Mouse (Mus musculus) heart, embryonic 16.5 days (tissue): ENCODE measurements around the gene Psat1. TPM values are rescaled to one million over a fixed set of nuclear protein-coding genes. Genes with fewer than 3 reads are reported as not detected.

ENCODE experiments used
- ATAC-seq: fragments of 200-750 bp; cut with Nextera tagmentation; replicated peaks from 2 replicates; pipeline ENCODE4 v1.8.0; 2017; ENCODE audit warnings: moderate number of reproducible peaks; ENCODE audit not compliant: insufficient read depth, low FRiP score; ENCODE audit errors: extremely low read depth
- H3K27ac ChIP-seq: fragments of 300-500 bp; sonication (generic); 2 replicates; pipeline ENCODE4 v1.5.1; 2014; ENCODE audit warnings: mild to moderate bottlenecking, low read length, control low read depth, moderate library complexity
- H3K27me3 ChIP-seq: fragments of 300-500 bp; sonication (generic); 2 replicates; pipeline ENCODE4 v1.6.1; 2014; ENCODE audit warnings: low read length, mixed read lengths; ENCODE audit not compliant: control insufficient read depth, insufficient read depth
- H3K36me3 ChIP-seq: fragments of 300-500 bp; sonication (generic); 2 replicates; pipeline ENCODE4 v1.6.1; 2014; ENCODE audit not compliant: control insufficient read depth, insufficient read depth
- H3K4me1 ChIP-seq: fragments of 300-500 bp; sonication (generic); 2 replicates; pipeline ENCODE4 v1.6.1; 2014; ENCODE audit warnings: low read length, mixed read lengths; ENCODE audit not compliant: control insufficient read depth, insufficient read depth
- H3K4me2 ChIP-seq: fragments of 300-500 bp; sonication (generic); 2 replicates; pipeline ENCODE4 v1.6.1; 2014; ENCODE audit warnings: low read depth, mild to moderate bottlenecking, control low read depth, low read length
- H3K4me3 ChIP-seq: fragments of 300-500 bp; sonication (generic); 2 replicates; pipeline ENCODE4 v1.5.1; 2014; ENCODE audit warnings: mild to moderate bottlenecking, control low read depth, low read length
- H3K9ac ChIP-seq: fragments of 300-500 bp; sonication (generic); 2 replicates; pipeline ENCODE4 v1.6.1; 2014; ENCODE audit warnings: low read length, control low read depth
- H3K9me3 ChIP-seq: fragments of 300-500 bp; sonication (generic); replicated peaks from 2 replicates; pipeline ENCODE4 v1.6.1; 2016; ENCODE audit warnings: low read length; ENCODE audit not compliant: control insufficient read depth
- WGBS: fragments of 180-500 bp; shearing (Covaris S2); extraction: QIAGEN DNeasy Blood & Tissue Kit; methylation state at CpG from one replicate; pipeline ENCODE4 v1.1.7; 2014; 5-methylcytosine and 5-hydroxymethylcytosine counted together
- polyA plus RNA-seq: library from polyadenylated mRNA; unstranded; fragments of >200 nt; fragmentation: Nextera tagmentation; extraction: Ambion mirVana; gene quantifications from 2 replicates; pipeline ENCODE4 v1.2.1, GENCODE M21; 2015

Psat1 gene
- polyA plus RNA-seq, 1 experiment from 2014 or later: 80.9 TPM

- 63% methylated on average over 11 of the region's 11 CpGs for WGBS
- no peak for ATAC-seq
Measured at GRCm38 (mm10) chr19:15942421-15943116, 4.6 kb downstream of the Psat1 start.

GRCm38 (mm10) chr19:15941399-15941798 is 5.7 kb downstream of the Psat1 start:
- Histone ChIP-seq H3K9me3 (no peaks in the 10 kb centered on the region), H3K4me2 (no peak overlapping the region), H3K27me3 (no peaks in the 10 kb centered on the region), H3K9ac (no peak overlapping the region), H3K27ac (no peak overlapping the region), H3K4me3 (no peak overlapping the region), H3K4me1 (no peaks in the 10 kb centered on the region), H3K36me3 (no peaks in the 10 kb centered on the region)
- WGBS: 65% methylated on average over 8 of the region's 8 CpGs
- ATAC-seq: 0 out of 2 replicates have a peak, but pooled peaks have one; percentile 23

More at GRCm38 (mm10) chr19:15942421-15943116, 4.6 kb downstream of the Psat1 start:
- no peaks in the 10 kb centered on the region for H3K9me3 ChIP-seq
- no peak overlapping the region for H3K27ac ChIP-seq
- no peak overlapping the region for H3K4me3 ChIP-seq
- H3K9ac ChIP-seq: no peak overlapping the region
- H3K4me2 ChIP-seq: no peak overlapping the region
- no peaks in the 10 kb centered on the region for H3K27me3 ChIP-seq
- no peaks in the 10 kb centered on the region for H3K4me1 ChIP-seq
- H3K36me3 ChIP-seq: no peaks in the 10 kb centered on the region

GRCm38 (mm10) chr19:15925719-15926045 is 21.5 kb downstream of the Psat1 start:
- H3K9me3 ChIP-seq: no peaks in the 10 kb centered on the region
- H3K27ac ChIP-seq: peak overlapping the region; percentile 96
- peak; percentile 71 for ATAC-seq
- 5% methylated on average over 4 of the region's 4 CpGs for WGBS
- no peaks in the 10 kb centered on the region for H3K27me3 ChIP-seq
- no peaks in the 10 kb centered on the region for H3K36me3 ChIP-seq
- peak overlapping the region; percentile 71 for H3K4me3 ChIP-seq
- H3K9ac ChIP-seq: peak overlapping the region; percentile 81
- H3K4me1 ChIP-seq: peaks cover 18% of the 10 kb centered on the region
- H3K4me2 ChIP-seq: peak overlapping the region; percentile 91

GRCm38 (mm10) chr19:15924866-15925718 is 22.0 kb downstream of the Psat1 start:
- Histone ChIP-seq H3K4me3 (peak overlapping the region; percentile 71), H3K27ac (peak overlapping the region; percentile 96), H3K9ac (peak overlapping the region; percentile 81), H3K4me1 (peaks cover 18% of the 10 kb centered on the region), H3K27me3 (no peaks in the 10 kb centered on the region), H3K36me3 (no peaks in the 10 kb centered on the region), H3K9me3 (no peaks in the 10 kb centered on the region), H3K4me2 (peak overlapping the region; percentile 91)
- 2% methylated on average over 43 of the region's 43 CpGs for WGBS
- peak; percentile 93 for ATAC-seq

- Histone ChIP-seq H3K4me1 (peaks cover 18% of the 10 kb centered on the region), H3K9me3 (no peaks in the 10 kb centered on the region), H3K27ac (peak overlapping the region; percentile 96), H3K4me3 (peak overlapping the region; percentile 71), H3K36me3 (peaks cover 5% of the 10 kb centered on the region; the same call in 1 of the 2 replicates), H3K9ac (peak overlapping the region; percentile 81), H3K27me3 (no peaks in the 10 kb centered on the region), H3K4me2 (peak overlapping the region; percentile 91)
- peak; percentile 56 for ATAC-seq
- WGBS: 0% methylated on average over 46 of the region's 46 CpGs
Measured at GRCm38 (mm10) chr19:15924181-15924865, 22.8 kb downstream of the Psat1 start.

GRCm38 (mm10) chr19:15923426-15923825 is 23.7 kb downstream of the Psat1 start:
- peak overlapping the region; percentile 71 for H3K4me3 ChIP-seq
- WGBS: 8% methylated on average over 9 of the region's 9 CpGs

GRCm38 (mm10) chr19:15919336-15919735 is 27.8 kb downstream of the Psat1 start:
- H3K27ac ChIP-seq: no peak overlapping the region
- 94% methylated on average over 7 of the region's 7 CpGs for WGBS
- H3K27me3 ChIP-seq: no peaks in the 10 kb centered on the region
- no peaks in the 10 kb centered on the region for H3K9me3 ChIP-seq
- H3K9ac ChIP-seq: no peak overlapping the region
- no peak overlapping the region for H3K4me3 ChIP-seq
- peaks cover 26% of the 10 kb centered on the region for H3K36me3 ChIP-seq
- no peak for ATAC-seq
- H3K4me1 ChIP-seq: peaks cover 6% of the 10 kb centered on the region
- H3K4me2 ChIP-seq: no peak overlapping the region

More at GRCm38 (mm10) chr19:15923426-15923825, 23.7 kb downstream of the Psat1 start:
- Histone ChIP-seq H3K4me2 (peak overlapping the region; percentile 91), H3K9ac (peak overlapping the region; percentile 81), H3K27ac (peak overlapping the region; percentile 96), H3K9me3 (no peaks in the 10 kb centered on the region), H3K4me1 (peaks cover 18% of the 10 kb centered on the region), H3K27me3 (no peaks in the 10 kb centered on the region), H3K36me3 (peaks cover 10% of the 10 kb centered on the region; the same call in 1 of the 2 replicates)
- ATAC-seq: peak; percentile 14; the same call in 1 of the 2 replicates

GRCm38 (mm10) chr19:15918111-15918510 is 29.0 kb downstream of the Psat1 start:
- Histone ChIP-seq H3K4me1 (peaks cover 3% of the 10 kb centered on the region), H3K9me3 (no peaks in the 10 kb centered on the region), H3K27ac (no peak overlapping the region), H3K4me3 (no peak overlapping the region), H3K4me2 (no peak overlapping the region), H3K9ac (no peak overlapping the region), H3K27me3 (no peaks in the 10 kb centered on the region), H3K36me3 (peaks cover 29% of the 10 kb centered on the region)
- no peak for ATAC-seq
- WGBS: 90% methylated on average over 7 of the region's 7 CpGs
